Mouse (Mus musculus): ENCODE results near the gene S100a11. TPM values are rescaled to one million over a fixed set of nuclear protein-coding genes. Genes with fewer than 3 reads are reported as not detected.
"Not testable (repeated sequence)": the region's sequence is repeated elsewhere in the genome, so short reads cannot be mapped to it uniquely, and the experiment has no call there.

S100a11 gene
- 1,723 and 1,932 TPM in 2 replicates for polyA plus RNA-seq (2015; fragmentation: Nextera tagmentation; extraction: Ambion mirVana)

DNA sequence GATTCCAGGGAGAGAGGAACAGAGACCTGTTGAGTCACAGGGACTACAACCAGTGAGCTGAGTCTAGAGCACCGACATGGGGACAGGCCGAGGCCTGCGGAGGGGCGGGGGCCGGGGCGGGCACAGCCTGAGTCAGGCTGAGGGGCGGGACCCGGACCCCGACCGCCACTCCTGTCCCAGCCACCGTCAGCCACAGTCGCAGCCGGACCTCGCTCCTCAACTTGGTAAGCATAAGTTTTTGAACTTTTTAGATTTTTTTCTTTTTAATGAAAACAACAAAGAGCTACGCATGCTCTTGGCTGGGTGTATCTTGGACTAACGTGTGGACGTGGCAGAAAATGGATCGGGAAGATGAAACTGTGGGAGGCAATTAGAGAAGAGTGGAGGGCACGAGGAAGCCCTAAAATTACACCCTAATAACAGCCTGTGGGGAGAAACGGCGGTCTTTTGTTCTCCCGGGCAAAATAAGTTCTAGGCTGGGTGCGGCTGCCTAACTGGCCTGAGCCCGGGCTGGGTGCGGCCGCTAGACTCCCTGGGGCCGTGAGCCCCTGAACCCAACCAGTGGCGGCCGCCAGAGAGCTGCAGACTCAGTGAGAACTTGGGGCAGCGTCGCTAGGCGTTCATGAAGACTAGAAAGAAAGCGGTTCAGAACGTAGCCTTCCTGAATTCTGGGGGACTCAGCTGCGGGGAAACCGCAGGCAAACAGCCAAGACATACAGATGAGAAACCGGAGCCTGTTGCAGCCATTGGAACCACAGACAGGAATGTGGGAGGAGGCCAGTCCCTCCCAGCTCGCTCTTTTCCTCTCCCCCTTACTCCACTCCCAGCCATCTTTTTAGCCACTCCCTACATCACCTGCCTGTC lies at the start of gene S100a11:
Gene S100a11 (plus strand): TSS at position 159 of the 864 bp plus-strand sequence.
- H3K4me2 ChIP-seq (replicated peaks): peak within 1 kb of the TSS; percentile 56
- peak within 1 kb of the TSS; percentile 98 for H3K27ac ChIP-seq (replicated peaks)
- ATAC-seq (ENCODE audit: insufficient number of reproducible peaks, low FRiP score, low TSS enrichment, low read depth): peak; percentile 94
- H3K4me3 ChIP-seq (replicated peaks): peak within 1 kb of the TSS; percentile 70
- H3K9me3 ChIP-seq (replicated peaks): no peaks in the 10 kb centered on the region
- WGBS: under 1% methylated on average over 38 of the region's 38 CpGs
- H3K4me1 ChIP-seq: peaks cover 26% of the 10 kb centered on the region
- peak within 1 kb of the TSS; percentile 69 for H3K9ac ChIP-seq
- H3K36me3 ChIP-seq: peaks cover under 1% of the 10 kb centered on the region; the same call in 1 of the 2 replicates
- no peaks in the 10 kb centered on the region for H3K27me3 ChIP-seq

DNA sequence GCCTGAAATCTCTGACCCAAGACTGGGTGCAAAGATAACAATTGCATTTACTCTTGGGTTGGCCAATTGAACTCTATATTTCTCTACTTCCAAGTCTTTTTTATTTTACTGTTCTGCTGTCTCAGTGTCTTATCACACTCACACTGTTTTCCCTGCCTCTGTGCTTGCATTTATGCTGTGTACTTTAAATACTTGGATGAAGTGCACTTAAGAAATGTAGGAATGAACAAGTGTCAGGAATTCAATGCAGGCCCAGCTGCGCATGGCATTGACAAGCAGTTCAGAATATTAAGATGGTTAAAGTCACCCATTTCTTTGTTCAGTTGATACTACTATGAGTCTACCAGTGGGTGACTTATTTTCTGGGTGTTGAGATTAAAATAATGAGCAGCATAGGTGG lies 40.2 kb upstream of the S100a11 start:
- no peaks in the 10 kb centered on the region for H3K9me3 ChIP-seq (replicated peaks)
- 88% methylated on average over 1 of the region's 1 CpGs for WGBS
- H3K4me2 ChIP-seq (replicated peaks): no peak overlapping the region

DNA sequence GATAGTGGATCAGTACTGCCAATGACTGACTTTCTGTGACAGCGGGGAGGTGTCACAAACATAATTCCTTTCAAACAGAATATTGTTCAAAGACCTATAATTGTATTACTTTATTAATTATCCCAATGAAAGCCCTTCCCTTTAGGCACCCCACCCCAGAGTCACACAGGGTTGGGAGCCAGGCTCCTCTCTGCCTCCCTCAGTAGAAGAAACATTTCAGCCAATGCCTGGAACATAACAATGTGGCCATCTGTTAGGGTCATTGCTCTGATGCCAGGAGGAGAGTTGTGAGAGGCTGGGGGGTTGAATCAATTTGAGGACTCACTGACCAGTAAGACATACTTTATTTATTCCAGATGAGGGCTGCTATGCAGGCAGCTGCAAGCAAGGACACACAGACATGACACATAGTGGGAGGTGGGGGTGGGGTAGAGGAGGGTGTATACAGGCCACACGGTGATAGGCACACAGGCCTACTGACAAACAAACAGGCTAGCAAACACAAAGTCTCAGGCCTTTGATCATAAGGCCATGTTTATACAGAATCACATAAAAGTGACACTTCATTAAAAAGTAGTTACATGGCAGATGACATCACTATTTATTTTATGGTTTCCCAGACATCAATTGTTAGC lies 38.2 kb upstream of the S100a11 start:
- Histone ChIP-seq H3K4me1 (no peaks in the 10 kb centered on the region), H3K27ac (replicated peaks) (no peak overlapping the region), H3K9ac (no peak overlapping the region), H3K36me3 (no peaks in the 10 kb centered on the region), H3K4me3 (replicated peaks) (no peak overlapping the region), H3K27me3 (no peaks in the 10 kb centered on the region), H3K4me2 (replicated peaks) (no peak overlapping the region), H3K9me3 (replicated peaks) (no peaks in the 10 kb centered on the region)
- 48% methylated on average over 2 of the region's 2 CpGs for WGBS
- ATAC-seq (ENCODE audit: insufficient number of reproducible peaks, low FRiP score, low TSS enrichment, low read depth): no peak

More for the DNA sequence above, 40.2 kb upstream of the S100a11 start:
- Histone ChIP-seq H3K9ac (no peak overlapping the region), H3K27ac (replicated peaks) (no peak overlapping the region), H3K4me1 (no peaks in the 10 kb centered on the region), H3K4me3 (replicated peaks) (no peak overlapping the region), H3K36me3 (no peaks in the 10 kb centered on the region), H3K27me3 (no peaks in the 10 kb centered on the region)
- ATAC-seq (ENCODE audit: insufficient number of reproducible peaks, low FRiP score, low TSS enrichment, low read depth): no peak

DNA sequence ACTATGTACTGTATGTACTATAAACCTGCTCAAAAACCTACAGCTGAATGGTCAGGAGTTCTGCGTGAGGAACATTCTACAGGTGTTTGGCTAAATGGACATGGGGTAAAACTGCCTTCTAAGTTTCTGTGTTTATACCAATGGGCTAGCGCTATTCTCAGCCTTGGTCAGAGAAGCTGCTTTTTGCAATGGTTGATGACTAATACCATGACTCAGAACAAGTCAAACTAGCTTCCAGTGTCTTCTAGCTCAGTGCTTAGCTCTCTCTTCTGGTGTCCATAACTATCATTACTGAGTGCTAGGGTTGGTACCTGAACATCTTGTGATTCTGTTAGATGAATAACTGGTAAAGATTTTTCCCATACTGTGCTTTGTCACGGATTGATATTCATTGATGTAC lies 34.7 kb upstream of the S100a11 start:
- Histone ChIP-seq H3K27ac (replicated peaks) (no peak overlapping the region), H3K27me3 (no peaks in the 10 kb centered on the region), H3K4me1 (no peaks in the 10 kb centered on the region), H3K9ac (no peak overlapping the region), H3K4me3 (replicated peaks) (no peak overlapping the region), H3K9me3 (replicated peaks) (no peaks in the 10 kb centered on the region), H3K4me2 (replicated peaks) (no peak overlapping the region), H3K36me3 (no peaks in the 10 kb centered on the region)
- no peak for ATAC-seq (ENCODE audit: insufficient number of reproducible peaks, low FRiP score, low TSS enrichment, low read depth)
- WGBS: 82% methylated on average over 3 of the region's 3 CpGs

DNA sequence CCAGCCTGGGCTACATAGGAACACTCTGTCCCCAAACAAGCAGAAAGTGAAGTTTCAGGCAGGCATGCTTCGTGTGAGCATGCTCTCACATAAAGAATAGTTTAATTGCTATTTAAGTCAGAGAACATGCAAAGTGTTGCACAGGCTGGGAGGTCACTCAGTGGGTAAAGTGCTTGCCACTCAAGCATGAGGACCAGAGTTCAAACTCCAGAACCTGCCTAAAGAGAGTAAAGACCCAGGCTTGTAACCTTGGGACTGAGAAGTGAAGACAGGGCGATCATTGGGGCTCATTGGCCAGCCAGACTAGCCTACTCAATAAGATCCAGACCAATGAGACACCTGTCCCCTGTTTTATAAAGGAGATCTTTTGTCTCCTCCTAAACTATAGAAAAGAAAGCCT lies 31.7 kb upstream of the S100a11 start:
- WGBS: 83% methylated on average over 2 of the region's 2 CpGs
- Histone ChIP-seq H3K9me3 (replicated peaks) (no peaks in the 10 kb centered on the region), H3K27ac (replicated peaks) (no peak overlapping the region), H3K4me3 (replicated peaks) (no peak overlapping the region), H3K9ac (no peak overlapping the region), H3K4me2 (replicated peaks) (no peak overlapping the region), H3K4me1 (no peaks in the 10 kb centered on the region), H3K36me3 (no peaks in the 10 kb centered on the region), H3K27me3 (no peaks in the 10 kb centered on the region)
- no peak for ATAC-seq (ENCODE audit: insufficient number of reproducible peaks, low FRiP score, low TSS enrichment, low read depth)

DNA sequence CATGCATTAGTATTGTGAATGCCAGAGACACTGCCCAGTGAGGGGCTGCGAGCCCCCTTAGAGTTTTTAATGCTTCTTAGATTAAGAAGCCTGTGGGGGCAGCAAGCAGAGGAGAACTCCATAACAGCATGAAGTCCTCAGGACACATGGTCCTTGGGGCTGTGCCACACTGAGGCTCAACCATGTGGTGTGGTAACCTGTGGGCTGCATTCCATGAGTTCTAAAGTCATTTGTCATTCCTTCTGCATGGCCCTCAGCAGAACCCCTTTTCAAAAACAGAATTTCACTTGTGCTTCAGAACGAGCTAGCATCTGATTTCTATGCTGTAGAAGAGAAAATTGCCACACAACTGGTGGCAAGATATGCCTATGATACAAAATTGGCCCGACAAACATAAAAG lies 28.1 kb upstream of the S100a11 start:
- Histone ChIP-seq H3K9me3 (replicated peaks) (no peaks in the 10 kb centered on the region), H3K4me2 (replicated peaks) (no peak overlapping the region), H3K9ac (no peak overlapping the region), H3K4me3 (replicated peaks) (no peak overlapping the region), H3K4me1 (no peaks in the 10 kb centered on the region), H3K27ac (replicated peaks) (no peak overlapping the region), H3K36me3 (no peaks in the 10 kb centered on the region), H3K27me3 (no peaks in the 10 kb centered on the region)
- no peak for ATAC-seq (ENCODE audit: insufficient number of reproducible peaks, low FRiP score, low TSS enrichment, low read depth)
- 68% methylated on average over 3 of the region's 3 CpGs for WGBS

DNA sequence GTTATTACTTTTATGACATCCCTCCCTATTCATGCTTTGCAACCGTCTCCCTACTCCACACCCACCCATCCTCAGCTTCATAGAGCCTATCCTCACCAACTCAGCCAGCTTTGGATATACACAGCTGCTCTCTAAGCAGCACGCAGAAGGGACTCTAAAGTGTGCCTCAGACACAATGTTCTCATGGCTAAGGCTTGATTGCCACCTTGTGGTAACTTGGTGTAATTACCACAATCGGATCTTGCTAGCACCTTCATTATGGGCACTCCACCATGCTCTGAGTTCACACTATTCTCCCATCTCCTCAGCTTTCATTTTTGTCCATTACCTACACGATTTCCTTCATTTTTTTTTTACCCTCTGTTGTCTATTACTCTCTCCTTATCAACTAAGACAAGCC lies 26.3 kb upstream of the S100a11 start:
- Histone ChIP-seq H3K4me3 (replicated peaks) (no peak overlapping the region), H3K9me3 (replicated peaks) (no peaks in the 10 kb centered on the region), H3K4me1 (no peaks in the 10 kb centered on the region), H3K9ac (no peak overlapping the region), H3K27me3 (no peaks in the 10 kb centered on the region), H3K36me3 (no peaks in the 10 kb centered on the region), H3K4me2 (replicated peaks) (no peak overlapping the region), H3K27ac (replicated peaks) (no peak overlapping the region)
- 2% methylated on average over 4 of the region's 4 CpGs for WGBS
- ATAC-seq (ENCODE audit: insufficient number of reproducible peaks, low FRiP score, low TSS enrichment, low read depth): no peak

DNA sequence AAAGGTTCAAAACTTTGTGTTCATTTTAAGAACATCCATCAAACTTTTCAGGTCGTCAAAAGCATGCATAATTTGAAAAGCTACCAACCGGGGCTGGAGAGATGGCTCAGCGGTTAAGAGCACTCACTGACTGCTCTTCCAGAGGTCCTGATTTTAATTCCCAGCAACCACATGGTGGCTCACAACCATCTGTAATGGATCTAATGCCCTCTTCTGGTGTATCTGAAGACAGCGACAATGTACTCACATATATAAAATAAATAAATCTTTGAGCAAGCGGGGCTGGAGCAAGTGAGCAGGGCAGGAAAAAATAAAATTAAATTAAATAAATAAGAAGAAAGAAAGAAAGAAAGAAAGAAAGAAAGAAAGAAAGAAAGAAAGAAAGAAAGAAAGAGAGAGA lies 25.5 kb upstream of the S100a11 start:
- not testable (repeated sequence) for H3K4me2 ChIP-seq (replicated peaks); H3K9ac ChIP-seq; H3K4me1 ChIP-seq; H3K4me3 ChIP-seq (replicated peaks); H3K36me3 ChIP-seq; H3K27ac ChIP-seq (replicated peaks); H3K27me3 ChIP-seq; ATAC-seq (ENCODE audit: insufficient number of reproducible peaks, low FRiP score, low TSS enrichment, low read depth); H3K9me3 ChIP-seq (replicated peaks)
- 18% methylated on average over 5 of the region's 5 CpGs for WGBS

DNA sequence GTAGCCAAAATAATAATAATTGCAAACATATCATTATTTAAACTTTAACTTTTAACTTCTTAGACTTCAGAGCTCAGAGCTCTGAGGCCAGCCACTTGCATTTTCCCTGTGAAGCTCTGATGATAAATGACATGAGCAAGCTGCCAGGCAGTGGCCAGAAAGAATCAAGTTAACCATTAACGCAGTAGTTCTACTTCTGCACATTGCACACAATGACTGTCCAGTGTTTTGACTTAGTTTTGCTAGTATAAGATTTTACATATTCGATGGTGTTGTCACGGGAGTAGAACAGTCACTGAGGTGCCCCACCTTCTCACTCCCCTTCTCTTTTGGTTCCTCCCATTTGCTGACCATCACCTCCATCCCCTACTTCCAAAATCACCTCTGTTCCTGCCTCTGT lies 23.2 kb upstream of the S100a11 start:
- no peak overlapping the region for H3K9ac ChIP-seq
- H3K27ac ChIP-seq (replicated peaks): no peak overlapping the region
- H3K4me2 ChIP-seq (replicated peaks): no peak overlapping the region
- ATAC-seq (ENCODE audit: insufficient number of reproducible peaks, low FRiP score, low TSS enrichment, low read depth): no peak
- no peaks in the 10 kb centered on the region for H3K9me3 ChIP-seq (replicated peaks)
- H3K36me3 ChIP-seq: no peaks in the 10 kb centered on the region
- no peaks in the 10 kb centered on the region for H3K4me1 ChIP-seq
- WGBS: 83% methylated on average over 3 of the region's 3 CpGs
- H3K27me3 ChIP-seq: no peaks in the 10 kb centered on the region
- H3K4me3 ChIP-seq (replicated peaks): no peak overlapping the region

DNA sequence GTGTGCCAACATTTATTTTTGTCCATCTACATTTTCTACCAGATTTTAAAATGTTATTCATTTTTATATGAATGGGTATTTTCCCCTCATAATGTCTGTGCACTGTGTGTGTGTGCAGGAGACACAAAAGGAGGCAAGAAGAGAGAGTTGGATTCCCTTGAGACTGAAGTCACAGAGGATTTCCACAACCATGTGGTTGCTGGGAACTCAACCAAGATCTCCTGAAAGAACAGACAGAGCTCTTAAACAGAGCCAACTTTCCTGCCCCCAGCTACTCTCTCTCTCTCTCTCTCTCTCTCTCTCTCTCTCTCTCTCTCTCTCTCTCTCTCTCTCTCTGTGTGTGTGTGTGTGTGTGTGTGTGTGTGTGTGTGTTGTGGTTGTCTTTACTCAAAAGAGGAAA lies 21.2 kb upstream of the S100a11 start:
- Histone ChIP-seq H3K36me3 (no peaks in the 10 kb centered on the region), H3K4me2 (replicated peaks) (no peak overlapping the region), H3K4me3 (replicated peaks) (no peak overlapping the region), H3K9me3 (replicated peaks) (no peaks in the 10 kb centered on the region), H3K27me3 (no peaks in the 10 kb centered on the region), H3K4me1 (no peaks in the 10 kb centered on the region), H3K27ac (replicated peaks) (no peak overlapping the region), H3K9ac (no peak overlapping the region)
- ATAC-seq (ENCODE audit: insufficient number of reproducible peaks, low FRiP score, low TSS enrichment, low read depth): no peak

DNA sequence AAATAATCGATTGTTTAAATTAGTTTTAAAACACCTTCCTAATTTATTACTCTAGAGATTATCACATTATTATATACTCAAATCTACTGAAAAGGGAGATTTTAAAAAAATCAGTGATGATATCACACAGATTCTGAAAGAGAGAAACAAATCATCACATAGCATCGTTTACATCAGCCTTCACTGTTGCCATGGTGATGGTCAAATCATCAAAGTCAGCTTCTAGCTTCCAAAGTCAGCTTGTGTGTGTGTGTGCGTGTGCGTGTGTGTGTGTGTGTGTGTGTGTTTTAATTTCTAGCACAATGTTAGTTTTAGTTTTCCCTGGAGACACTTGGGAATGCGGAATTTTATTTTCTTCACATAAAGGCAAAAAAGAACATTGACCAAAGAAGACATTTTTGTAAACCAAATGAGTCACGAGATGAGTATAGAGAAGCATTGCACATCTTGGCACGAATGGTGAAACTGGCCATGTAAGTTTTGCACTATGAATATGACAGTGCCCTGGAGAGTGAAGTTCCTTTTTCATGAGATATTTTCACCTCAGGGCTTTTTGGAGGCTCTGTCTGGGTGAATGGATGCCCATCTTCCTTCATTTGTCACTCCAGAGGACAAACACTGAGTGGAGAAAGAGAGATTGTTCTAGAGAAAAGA lies 15.6 kb upstream of the S100a11 start:
- no peaks in the 10 kb centered on the region for H3K27me3 ChIP-seq
- H3K4me2 ChIP-seq (replicated peaks): no peak overlapping the region
- H3K9me3 ChIP-seq (replicated peaks): no peaks in the 10 kb centered on the region
- no peak overlapping the region for H3K9ac ChIP-seq
- no peak for ATAC-seq (ENCODE audit: insufficient number of reproducible peaks, low FRiP score, low TSS enrichment, low read depth)
- H3K36me3 ChIP-seq: no peaks in the 10 kb centered on the region
- H3K4me1 ChIP-seq: peaks cover 6% of the 10 kb centered on the region; the same call in 1 of the 2 replicates
- WGBS: 74% methylated on average over 7 of the region's 7 CpGs
- H3K4me3 ChIP-seq (replicated peaks): no peak overlapping the region
- no peak overlapping the region for H3K27ac ChIP-seq (replicated peaks)

All from embryonic facial prominence, embryonic 15.5 days (tissue).